Mouse (Mus musculus) limb, embryonic 15.5 days (tissue): ENCODE measurements around the gene Mpp3. TPM values are rescaled to one million over a fixed set of nuclear protein-coding genes. Genes with fewer than 3 reads are reported as not detected.
A peak's percentile ranks its signal among the peaks of the same experiment; 100 is the strongest.

Experiments used
- ATAC-seq: fragments of 200-750 bp; cut with Nextera tagmentation; 2 replicates; pipeline ENCODE4 v1.8.0; 2017; ENCODE audit warnings: low read depth, moderate TSS enrichment; ENCODE audit not compliant: insufficient number of reproducible peaks, low FRiP score, low TSS enrichment
- H3K27ac ChIP-seq: fragments of 300-500 bp; sonication (generic); 2 replicates; pipeline ENCODE4 v1.5.1; 2015; ENCODE audit warnings: moderate library complexity, mild to moderate bottlenecking, inconsistent platforms
- H3K27me3 ChIP-seq: fragments of 300-500 bp; sonication (generic); 2 replicates; pipeline ENCODE4 v1.6.1; 2015; ENCODE audit warnings: inconsistent platforms
- H3K36me3 ChIP-seq: fragments of 300-500 bp; sonication (generic); 2 replicates; pipeline ENCODE4 v1.6.1; 2015; ENCODE audit warnings: inconsistent platforms
- H3K4me1 ChIP-seq: fragments of 300-500 bp; sonication (generic); 2 replicates; pipeline ENCODE4 v1.6.1; 2015; ENCODE audit warnings: inconsistent platforms
- H3K4me2 ChIP-seq: fragments of 300-500 bp; sonication (generic); 2 replicates; pipeline ENCODE4 v1.6.1; 2015; ENCODE audit warnings: mild to moderate bottlenecking, inconsistent platforms
- H3K4me3 ChIP-seq: fragments of 300-500 bp; sonication (generic); 2 replicates; pipeline ENCODE4 v1.5.1; 2015; ENCODE audit warnings: mild to moderate bottlenecking, inconsistent platforms
- H3K9ac ChIP-seq: fragments of 300-500 bp; sonication (generic); 2 replicates; pipeline ENCODE4 v1.6.1; 2015; ENCODE audit warnings: inconsistent platforms
- H3K9me3 ChIP-seq: fragments of 300-500 bp; sonication (generic); 2 replicates; pipeline ENCODE4 v1.6.1; 2016; ENCODE audit warnings: inconsistent platforms
- WGBS: fragments of 180-500 bp; shearing (Covaris S2); methylation state at CpG from one replicate; pipeline ENCODE4 v1.1.7; 2015; 5-methylcytosine and 5-hydroxymethylcytosine counted together
- polyA plus RNA-seq: library from polyadenylated mRNA; unstranded; fragments of >200 nt; fragmentation: Nextera tagmentation; extraction: Ambion mirVana; gene quantifications from 2 replicates; pipeline ENCODE4 v1.2.1, GENCODE M21; 2015

The Mpp3 gene
- polyA plus RNA-seq, 1 experiment from 2014 or later: 6.0 TPM

- Histone ChIP-seq H3K36me3 (0 out of 2 replicates have a peak, but pooled peaks cover 2% of the 10 kb centered on the region), H3K4me1 (peaks cover 14% of the 10 kb centered on the region), H3K9ac (no peak overlapping the region), H3K4me3 (peak overlapping the region; percentile 73; the same call in 1 of the 2 replicates), H3K9me3 (no peaks in the 10 kb centered on the region), H3K27me3 (no peaks in the 10 kb centered on the region), H3K27ac (no peak overlapping the region), H3K4me2 (no peak overlapping the region)
- WGBS: 46% methylated on average over 7 of the region's 7 CpGs
- no peak for ATAC-seq
Measured at GRCm38 (mm10) chr11:102025354-102025753, 2.9 kb downstream of the Mpp3 start.

GRCm38 (mm10) chr11:102024875-102025274 is 3.4 kb downstream of the Mpp3 start:
- H3K4me1 ChIP-seq: peaks cover 14% of the 10 kb centered on the region
- no peak overlapping the region for H3K9ac ChIP-seq
- ATAC-seq: no peak
- 0 out of 2 replicates have a peak, but pooled peaks cover 2% of the 10 kb centered on the region for H3K36me3 ChIP-seq
- no peak overlapping the region for H3K4me2 ChIP-seq
- no peak overlapping the region for H3K4me3 ChIP-seq
- no peaks in the 10 kb centered on the region for H3K9me3 ChIP-seq
- no peak overlapping the region for H3K27ac ChIP-seq
- 80% methylated on average over 4 of the region's 4 CpGs for WGBS
- no peaks in the 10 kb centered on the region for H3K27me3 ChIP-seq

- ATAC-seq: no peak
- WGBS: 81% methylated on average over 6 of the region's 6 CpGs
- H3K4me1 ChIP-seq: peaks cover 14% of the 10 kb centered on the region
- 0 out of 2 replicates have a peak, but pooled peaks cover 2% of the 10 kb centered on the region for H3K36me3 ChIP-seq
- no peak overlapping the region for H3K27ac ChIP-seq
- H3K27me3 ChIP-seq: no peaks in the 10 kb centered on the region
- no peak overlapping the region for H3K9ac ChIP-seq
- H3K4me2 ChIP-seq: no peak overlapping the region
- no peak overlapping the region for H3K4me3 ChIP-seq
- no peaks in the 10 kb centered on the region for H3K9me3 ChIP-seq
Measured at GRCm38 (mm10) chr11:102024084-102024758, 4.0 kb downstream of the Mpp3 start.

GRCm38 (mm10) chr11:102023406-102023805 is 4.9 kb downstream of the Mpp3 start:
- no peak overlapping the region for H3K4me2 ChIP-seq
- no peaks in the 10 kb centered on the region for H3K9me3 ChIP-seq
- no peak overlapping the region for H3K27ac ChIP-seq
- ATAC-seq: no peak
- peaks cover 14% of the 10 kb centered on the region for H3K4me1 ChIP-seq
- H3K36me3 ChIP-seq: 0 out of 2 replicates have a peak, but pooled peaks cover 2% of the 10 kb centered on the region
- H3K4me3 ChIP-seq: no peak overlapping the region
- H3K9ac ChIP-seq: no peak overlapping the region
- 88% methylated on average over 13 of the region's 13 CpGs for WGBS
- no peaks in the 10 kb centered on the region for H3K27me3 ChIP-seq

GRCm38 (mm10) chr11:102021196-102021595 is 7.1 kb downstream of the Mpp3 start:
- 53% methylated on average over 5 of the region's 5 CpGs for WGBS
- Histone ChIP-seq H3K4me3 (no peak overlapping the region), H3K27me3 (no peaks in the 10 kb centered on the region), H3K9me3 (no peaks in the 10 kb centered on the region), H3K9ac (no peak overlapping the region), H3K4me2 (no peak overlapping the region), H3K27ac (no peak overlapping the region), H3K36me3 (0 out of 2 replicates have a peak, but pooled peaks cover 2% of the 10 kb centered on the region), H3K4me1 (peaks cover 4% of the 10 kb centered on the region; the same call in 1 of the 2 replicates)
- ATAC-seq: no peak

- no peak for ATAC-seq
- Histone ChIP-seq H3K9ac (no peak overlapping the region), H3K36me3 (0 out of 2 replicates have a peak, but pooled peaks cover 2% of the 10 kb centered on the region), H3K9me3 (no peaks in the 10 kb centered on the region), H3K4me2 (no peak overlapping the region), H3K4me1 (no peaks in the 10 kb centered on the region), H3K27me3 (no peaks in the 10 kb centered on the region), H3K27ac (no peak overlapping the region), H3K4me3 (no peak overlapping the region)
- WGBS: 84% methylated on average over 9 of the region's 9 CpGs
Measured at GRCm38 (mm10) chr11:102019736-102020135, 8.5 kb downstream of the Mpp3 start.

GRCm38 (mm10) chr11:102016136-102016535 is 12.1 kb downstream of the Mpp3 start:
- 91% methylated on average over 1 of the region's 1 CpGs for WGBS
- ATAC-seq: no peak

GRCm38 (mm10) chr11:102015472-102015871 is 12.8 kb downstream of the Mpp3 start:
- no peak overlapping the region for H3K4me2 ChIP-seq
- no peak for ATAC-seq
- H3K4me3 ChIP-seq: no peak overlapping the region
- H3K4me1 ChIP-seq: peaks cover under 1% of the 10 kb centered on the region; the same call in 1 of the 2 replicates
- H3K36me3 ChIP-seq: peaks cover 9% of the 10 kb centered on the region
- no peak overlapping the region for H3K27ac ChIP-seq
- WGBS: 64% methylated on average over 6 of the region's 6 CpGs
- H3K9me3 ChIP-seq: no peaks in the 10 kb centered on the region
- H3K9ac ChIP-seq: no peak overlapping the region
- H3K27me3 ChIP-seq: no peaks in the 10 kb centered on the region

More at GRCm38 (mm10) chr11:102016136-102016535, 12.1 kb downstream of the Mpp3 start:
- H3K27me3 ChIP-seq: no peaks in the 10 kb centered on the region
- peaks cover 9% of the 10 kb centered on the region for H3K36me3 ChIP-seq
- H3K9ac ChIP-seq: no peak overlapping the region
- H3K4me1 ChIP-seq: no peaks in the 10 kb centered on the region
- H3K27ac ChIP-seq: no peak overlapping the region
- H3K4me2 ChIP-seq: no peak overlapping the region
- H3K4me3 ChIP-seq: no peak overlapping the region
- H3K9me3 ChIP-seq: no peaks in the 10 kb centered on the region

GRCm38 (mm10) chr11:102013201-102013600 is 15.1 kb downstream of the Mpp3 start:
- Histone ChIP-seq H3K36me3 (peaks cover 11% of the 10 kb centered on the region), H3K4me2 (no peak overlapping the region), H3K9ac (no peak overlapping the region), H3K27ac (no peak overlapping the region), H3K9me3 (no peaks in the 10 kb centered on the region), H3K4me3 (no peak overlapping the region), H3K4me1 (peaks cover 10% of the 10 kb centered on the region; the same call in 1 of the 2 replicates), H3K27me3 (no peaks in the 10 kb centered on the region)
- 86% methylated on average over 8 of the region's 8 CpGs for WGBS
- no peak for ATAC-seq

GRCm38 (mm10) chr11:102011510-102011909 is 16.8 kb downstream of the Mpp3 start:
- WGBS: 65% methylated on average over 8 of the region's 8 CpGs
- Histone ChIP-seq H3K36me3 (peaks cover 19% of the 10 kb centered on the region), H3K9me3 (no peaks in the 10 kb centered on the region), H3K4me1 (peaks cover 10% of the 10 kb centered on the region; the same call in 1 of the 2 replicates), H3K9ac (no peak overlapping the region), H3K27me3 (no peaks in the 10 kb centered on the region), H3K27ac (no peak overlapping the region), H3K4me2 (no peak overlapping the region), H3K4me3 (no peak overlapping the region)
- ATAC-seq: no peak

GRCm38 (mm10) chr11:102010140-102010539 is 18.1 kb downstream of the Mpp3 start:
- H3K4me3 ChIP-seq: no peak overlapping the region
- H3K9me3 ChIP-seq: no peaks in the 10 kb centered on the region
- H3K27me3 ChIP-seq: no peaks in the 10 kb centered on the region
- H3K4me2 ChIP-seq: no peak overlapping the region
- peaks cover 10% of the 10 kb centered on the region; the same call in 1 of the 2 replicates for H3K4me1 ChIP-seq
- no peak for ATAC-seq
- WGBS: 33% methylated on average over 13 of the region's 13 CpGs
- H3K9ac ChIP-seq: no peak overlapping the region
- no peak overlapping the region for H3K27ac ChIP-seq
- H3K36me3 ChIP-seq: peaks cover 22% of the 10 kb centered on the region

- ATAC-seq: no peak
- Histone ChIP-seq H3K4me2 (no peak overlapping the region), H3K4me1 (peaks cover 10% of the 10 kb centered on the region; the same call in 1 of the 2 replicates), H3K27me3 (no peaks in the 10 kb centered on the region), H3K36me3 (peaks cover 22% of the 10 kb centered on the region), H3K4me3 (no peak overlapping the region), H3K9me3 (no peaks in the 10 kb centered on the region), H3K27ac (peak overlapping the region; percentile 5; the same call in 1 of the 2 replicates), H3K9ac (no peak overlapping the region)
- WGBS: 80% methylated on average over 15 of the region's 15 CpGs
Measured at GRCm38 (mm10) chr11:102008954-102009637, 19.2 kb downstream of the Mpp3 start.
